Mouse (Mus musculus) left cerebral cortex, adult 6 months (tissue): Measurements from ENCODE around the gene Tsen15. TPM values are rescaled to one million over a fixed set of nuclear protein-coding genes. Genes with fewer than 3 reads are reported as not detected.

Experiments
- long read RNA-seq, 2 experiments: library from polyadenylated mRNA; unstranded; transcript quantifications; one replicate each; pipeline ENCODE4 v2.0.0; 2019 to 2020
- polyA plus RNA-seq: library from polyadenylated mRNA; unstranded; fragments of <200 nt; fragmentation: Nextera tagmentation; gene quantifications from 2 replicates; pipeline ENCODE4 v1.2.3, GENCODE M21; 2021

Gene Tsen15
- polyA plus RNA-seq: 70.2 and 75.7 TPM in 2 replicates
- long read RNA-seq, experiment 1, transcript Tsen15-201 (5 exons, 1,133 nt): major isoform, 53 of 60 reads
- long read RNA-seq, experiment 1, partial matches to known transcripts: 2 of 60 reads
- long read RNA-seq, experiment 1, other reads (novel, unspliced or antisense): 2 of 60 reads
- long read RNA-seq, experiment 2, transcript Tsen15-201 (5 exons, 1,133 nt): major isoform, 70 of 77 reads
- long read RNA-seq, experiment 2, partial matches to known transcripts: 0 of 77 reads
- long read RNA-seq, experiment 2, other reads (novel, unspliced or antisense): 4 of 77 reads

DNA sequence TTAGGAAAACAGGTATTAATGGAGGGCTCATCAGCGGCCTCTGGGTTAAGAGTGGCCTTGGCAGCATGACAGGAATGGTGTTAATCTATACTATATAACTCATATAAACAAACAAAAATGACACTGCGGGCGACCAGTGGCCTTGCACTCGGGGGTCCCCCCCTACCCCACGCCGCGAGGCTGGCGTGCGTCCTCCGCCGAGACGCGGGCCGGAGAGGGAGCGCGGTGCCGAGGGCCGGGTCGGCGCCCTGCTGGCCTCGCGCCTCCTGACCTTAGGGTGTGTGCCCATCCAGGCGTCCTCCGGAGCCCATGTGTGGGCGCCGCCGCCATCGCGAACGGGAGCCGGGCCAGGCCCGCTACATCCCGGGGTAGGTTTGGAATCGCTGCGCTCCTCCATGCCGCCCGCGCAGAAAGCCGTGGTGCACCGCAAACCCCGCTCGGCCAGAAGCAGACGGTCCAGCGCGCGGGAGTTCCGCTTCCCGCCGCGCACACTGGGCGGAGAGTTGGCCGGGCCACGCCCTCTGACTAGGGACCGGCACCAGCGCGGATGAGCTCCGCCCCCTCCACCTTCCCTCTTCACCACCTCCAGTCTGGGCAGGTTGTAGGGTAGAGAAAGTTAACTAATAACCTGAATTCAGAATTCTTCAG lies at the start of gene Tsen15:
Tsen15 (minus strand) TSS at position 501 of the 648 bp plus-strand sequence.

DNA sequence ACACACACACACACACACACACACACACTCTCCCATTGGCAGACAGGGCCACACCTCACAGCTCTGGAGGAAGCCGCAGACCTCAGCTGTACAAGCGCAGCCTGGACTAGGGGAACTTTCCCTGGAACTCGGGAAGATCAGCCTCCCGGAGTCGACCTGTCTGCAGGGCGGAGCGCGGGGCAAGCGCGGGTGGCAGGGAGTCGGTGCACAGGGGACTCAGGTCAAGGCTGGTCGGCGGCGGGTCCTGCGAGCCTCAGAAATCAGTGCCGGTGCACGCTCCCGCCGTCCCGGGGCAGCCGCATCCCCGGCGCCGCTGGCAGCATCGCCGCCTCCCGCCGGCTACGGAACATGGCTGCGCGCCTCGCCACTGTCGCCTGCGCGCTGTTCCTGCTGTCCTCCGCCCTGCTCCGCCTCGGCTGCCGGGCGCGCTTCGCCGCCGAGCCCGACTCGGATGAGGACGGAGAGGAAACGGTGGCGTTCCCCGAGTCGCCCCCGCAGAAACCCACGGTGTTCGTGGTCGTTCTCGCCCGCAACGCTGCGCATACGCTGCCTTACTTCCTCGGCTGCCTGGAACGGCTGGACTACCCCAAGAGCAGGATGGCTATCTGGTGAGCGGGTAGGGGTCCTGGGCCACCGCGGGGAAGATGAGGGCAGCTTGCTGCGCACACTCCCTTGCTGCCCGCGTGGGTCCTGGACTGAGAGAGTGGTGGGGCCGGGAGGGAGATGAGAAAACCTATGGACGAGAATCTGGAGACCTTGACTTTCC lies 13.5 kb upstream of the Tsen15 start, which contains the start of gene Colgalt2:
Colgalt2 (plus strand) TSS at position 41 of the 766 bp plus-strand sequence.

Other genes with a start within 250 kb of the Tsen15 start
- gene Colgalt2, start 13.1 kb upstream of the Tsen15 start, polyA plus RNA-seq: 1.9 and 2.2 TPM in 2 replicates